Comparison of ENCODE assay signal across 21 mouse cellular contexts in the genomic region with DNA sequence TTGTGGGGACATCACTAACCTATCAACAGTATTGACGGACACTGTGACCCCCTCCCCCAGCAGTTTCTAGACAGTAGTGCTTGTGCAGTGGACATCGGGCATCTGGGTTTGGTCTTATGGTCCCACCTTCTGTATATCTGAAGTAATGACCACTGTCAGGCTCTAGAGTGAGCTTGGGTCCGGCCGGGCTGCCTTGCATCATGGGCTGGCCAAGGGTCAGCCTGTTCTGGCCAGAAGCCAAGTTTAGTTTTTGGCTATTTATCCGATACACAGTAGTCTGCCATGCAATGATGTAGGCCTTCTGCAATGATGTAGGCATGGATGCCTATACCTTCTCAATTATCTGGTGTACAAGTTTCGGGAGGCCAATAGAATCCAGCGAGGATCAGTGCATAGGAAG.
"Had no signal": no experiment of that assay in that cellular context is flagged by ENCODE, and none has a peak within 500 bp of the region (broad histone marks: within the 10 kb centered on the region; RNA-seq: fewer than 3 reads in every experiment).

No protein-coding gene starts in this region.

- H3K4me1 ChIP-seq: hindbrain, embryonic 13.5 days; hindbrain, embryonic 15.5 days; limb, embryonic 13.5 days; limb, embryonic 15.5 days had no signal

- H3K27me3 ChIP-seq: heart, embryonic 13.5 days; heart, embryonic 15.5 days; hindbrain, embryonic 13.5 days; hindbrain, embryonic 15.5 days; limb, embryonic 13.5 days; limb, embryonic 15.5 days had no signal

- H3K27ac ChIP-seq: heart, embryonic 13.5 days; heart, embryonic 15.5 days; hindbrain, embryonic 13.5 days; hindbrain, embryonic 15.5 days; hindbrain, postnatal 0 days; limb, embryonic 13.5 days; limb, embryonic 15.5 days had no signal

- H3K36me3 ChIP-seq: heart, embryonic 13.5 days; heart, embryonic 15.5 days; hindbrain, embryonic 13.5 days; hindbrain, embryonic 15.5 days; limb, embryonic 13.5 days; limb, embryonic 15.5 days had no signal

- H3K4me3 ChIP-seq: heart, embryonic 13.5 days; heart, embryonic 15.5 days; hindbrain, embryonic 13.5 days; hindbrain, embryonic 15.5 days; limb, embryonic 13.5 days; limb, embryonic 15.5 days had no signal

- H3K9ac ChIP-seq: forebrain, postnatal 0 days; heart, embryonic 13.5 days; heart, embryonic 15.5 days; hindbrain, embryonic 13.5 days; hindbrain, embryonic 15.5 days; limb, embryonic 13.5 days; limb, embryonic 15.5 days had no signal

- H3K4me2 ChIP-seq: heart, embryonic 11.5 days; heart, embryonic 13.5 days; heart, embryonic 15.5 days; hindbrain, embryonic 13.5 days; hindbrain, embryonic 15.5 days; limb, embryonic 13.5 days; limb, embryonic 15.5 days had no signal

- DNase-seq: forebrain, postnatal 0 days; gastrocnemius, postnatal 14 days; gastrocnemius, postnatal 36 days; heart, adult 18-20 months; heart, postnatal 14 days; heart, postnatal 36 days; kidney, adult 11 months; kidney, adult 2 months; kidney, postnatal 10 days; layer of hippocampus, adult 9-11 months; layer of hippocampus, postnatal 36 days; left cerebral cortex, postnatal 4 days had no signal

- ATAC-seq: forebrain, postnatal 0 days; hindbrain, postnatal 0 days; intestine, embryonic 16.5 days had no signal

- H3K9me3 ChIP-seq: heart, embryonic 13.5 days; heart, embryonic 15.5 days; hindbrain, embryonic 15.5 days; limb, embryonic 15.5 days had no signal
